Mouse (Mus musculus) kidney, postnatal 0 days (tissue): ENCODE measurements around the gene Misp. TPM values are rescaled to one million over a fixed set of nuclear protein-coding genes. Genes with fewer than 3 reads are reported as not detected.

Experiments used
- ATAC-seq: fragments of 200-750 bp; cut with Nextera tagmentation; replicated peaks from 2 replicates; pipeline ENCODE4 v1.8.0; 2017; ENCODE audit warnings: low read depth, moderate number of reproducible peaks, moderate TSS enrichment, moderate library complexity; ENCODE audit not compliant: low FRiP score
- DNase-seq: peaks from one replicate; pipeline ENCODE4 v3.0.0-alpha.2; 2016; ENCODE audit warnings: low spot score
- H3K27ac ChIP-seq: fragments of 300-500 bp; sonication (generic); 2 replicates; pipeline ENCODE4 v1.5.1; 2014; ENCODE audit warnings: mild to moderate bottlenecking
- H3K27me3 ChIP-seq: fragments of 300-500 bp; sonication (generic); 2 replicates; pipeline ENCODE4 v1.6.1; 2014; ENCODE audit warnings: low read length, mixed read lengths; ENCODE audit not compliant: insufficient read depth
- H3K36me3 ChIP-seq: fragments of 300-500 bp; sonication (generic); 2 replicates; pipeline ENCODE4 v1.6.1; 2014; ENCODE audit warnings: low read length, mixed read lengths; ENCODE audit not compliant: insufficient read depth
- H3K4me1 ChIP-seq: fragments of 300-500 bp; sonication (generic); replicated peaks from 2 replicates; pipeline ENCODE4 v1.6.1; 2014; ENCODE audit warnings: antibody characterized with exemption, low read length, mixed read lengths; ENCODE audit not compliant: insufficient read depth
- H3K4me2 ChIP-seq: fragments of 300-500 bp; sonication (generic); 2 replicates; pipeline ENCODE4 v1.6.1; 2014; ENCODE audit warnings: mild to moderate bottlenecking, low read length, moderate library complexity, mixed read lengths
- H3K4me3 ChIP-seq: fragments of 300-500 bp; sonication (generic); replicated peaks from 2 replicates; pipeline ENCODE4 v1.5.1; 2014; ENCODE audit warnings: low read depth, low read length
- H3K9ac ChIP-seq: fragments of 300-500 bp; sonication (generic); 2 replicates; pipeline ENCODE4 v1.6.1; 2014; ENCODE audit warnings: low read depth, low read length
- H3K9me3 ChIP-seq: fragments of 300-500 bp; sonication (generic); replicated peaks from 2 replicates; pipeline ENCODE4 v1.6.1; 2016; ENCODE audit warnings: low read length, inconsistent platforms, mixed read lengths
- CTCF ChIP-seq: IDR thresholded peaks from 2 replicates; pipeline ENCODE4 v1.5.1; 2016; ENCODE audit warnings: antibody characterized with exemption, low read depth, mild to moderate bottlenecking, moderate library complexity
- WGBS: fragments of 180-500 bp; shearing (Covaris S2); extraction: QIAGEN DNeasy Blood & Tissue Kit; methylation state at CpG from one replicate; pipeline ENCODE4 v1.1.7; 2014; 5-methylcytosine and 5-hydroxymethylcytosine counted together
- polyA plus RNA-seq: library from polyadenylated mRNA; unstranded; fragments of >200 nt; fragmentation: Nextera tagmentation; extraction: Ambion mirVana; gene quantifications from 2 replicates; pipeline ENCODE4 v1.2.1, GENCODE M21; 2015

The Misp gene
- polyA plus RNA-seq, 1 experiment from 2014 or later = 24.8 TPM

DNA sequence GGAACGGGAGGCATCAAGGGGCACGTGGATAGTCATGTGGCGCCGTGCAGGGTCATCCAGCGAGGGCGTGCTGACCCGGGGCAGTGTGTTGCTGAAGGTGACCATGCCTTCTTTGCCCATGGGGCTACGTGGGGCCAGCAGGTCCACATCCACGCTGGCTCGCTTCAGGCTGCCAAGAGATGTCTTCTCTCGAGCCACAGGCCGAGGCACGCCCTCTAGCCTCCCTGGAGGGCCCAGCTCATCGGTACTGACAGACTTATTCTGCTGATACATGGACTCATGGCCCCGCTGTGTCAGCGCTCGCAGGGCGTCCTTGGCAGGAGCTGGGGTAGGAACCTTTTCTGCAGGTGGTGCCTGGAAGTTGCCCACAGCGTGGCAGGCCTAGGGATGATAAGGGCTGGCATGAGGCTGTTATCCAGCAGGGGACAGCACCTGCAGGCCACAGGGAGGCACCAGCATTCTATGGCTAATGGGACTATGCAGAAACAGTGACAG lies 45.1 kb downstream of the Misp start:
- WGBS = 67% methylated on average over 19 of the region's 19 CpGs
- Histone ChIP-seq H3K36me3 (peaks cover 31% of the 10 kb centered on the region), H3K4me2 (no peak overlapping the region), H3K9ac (no peak overlapping the region), H3K4me1 (peaks cover 4% of the 10 kb centered on the region; the same call in 1 of the 2 replicates), H3K9me3 (no peaks in the 10 kb centered on the region), H3K27me3 (no peaks in the 10 kb centered on the region), H3K27ac (peak overlapping the region; percentile 21; the same call in 1 of the 2 replicates), H3K4me3 (no peak overlapping the region)
- DNase-seq (no peak), ATAC-seq (peak; percentile 16; the same call in 1 of the 2 replicates)
- peak; percentile 75 for TF ChIP-seq CTCF

GRCm38 (mm10) chr10:79866601-79867000 lies 45.8 kb downstream of the Misp start:
- Histone ChIP-seq H3K4me1 (no peaks in the 10 kb centered on the region; the same call in 1 of the 2 replicates), H3K9ac (no peak overlapping the region), H3K36me3 (peaks cover 27% of the 10 kb centered on the region), H3K9me3 (no peaks in the 10 kb centered on the region), H3K4me3 (no peak overlapping the region), H3K4me2 (no peak overlapping the region), H3K27ac (no peak overlapping the region), H3K27me3 (no peaks in the 10 kb centered on the region)
- WGBS = 67% methylated on average over 11 of the region's 11 CpGs
- TF ChIP-seq CTCF = no peak
- DNase-seq (no peak), ATAC-seq (no peak)

DNA sequence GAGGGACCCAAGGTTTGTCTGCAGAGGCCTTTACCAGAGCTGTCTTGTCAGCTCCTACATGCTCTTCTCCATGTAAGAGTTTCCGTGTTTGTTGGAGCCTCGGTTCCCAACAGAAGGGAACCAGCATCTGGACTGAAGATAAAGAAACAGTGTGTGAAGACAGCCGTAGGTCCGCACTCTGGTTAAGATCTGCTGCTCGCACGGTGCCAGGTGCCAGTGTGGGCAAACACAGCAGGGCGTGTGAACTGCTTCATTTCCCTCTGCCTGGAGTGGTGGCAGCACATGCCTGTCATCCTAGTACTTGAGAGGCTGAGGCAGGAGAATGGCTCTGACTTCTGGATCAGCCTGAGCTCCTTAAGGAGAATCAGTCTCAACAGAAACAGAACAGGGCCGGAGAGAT lies 51.1 kb downstream of the Misp start:
- Histone ChIP-seq H3K27me3 (no peaks in the 10 kb centered on the region), H3K27ac (no peak overlapping the region), H3K36me3 (0 out of 2 replicates have a peak, but pooled peaks cover 3% of the 10 kb centered on the region), H3K4me2 (no peak overlapping the region), H3K9me3 (no peaks in the 10 kb centered on the region), H3K4me1 (peaks cover 11% of the 10 kb centered on the region; the same call in 1 of the 2 replicates), H3K9ac (no peak overlapping the region), H3K4me3 (no peak overlapping the region)
- WGBS = 95% methylated on average over 8 of the region's 8 CpGs
- DNase-seq (no peak), ATAC-seq (no peak)
- TF ChIP-seq CTCF = no peak

DNA sequence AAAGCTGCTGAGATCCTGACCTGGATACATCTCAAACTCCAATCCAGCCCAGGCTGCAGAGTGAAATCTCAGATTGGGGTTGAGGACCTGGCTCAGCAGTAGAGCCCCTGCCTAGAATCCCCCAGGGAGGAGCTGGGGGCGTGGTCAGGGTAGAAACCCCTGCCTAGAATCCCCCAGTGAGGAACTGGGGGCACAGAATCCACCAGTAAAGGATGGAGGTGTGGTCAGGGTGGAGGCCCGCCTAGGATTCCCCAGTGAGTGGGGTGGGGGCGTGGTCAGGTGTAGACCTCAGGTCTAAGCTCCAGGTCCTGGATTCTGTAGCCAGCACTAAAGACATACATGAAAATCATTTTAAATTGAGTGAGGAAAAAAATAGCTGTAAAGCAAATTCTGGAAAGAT lies 52.1 kb downstream of the Misp start:
- Histone ChIP-seq H3K4me2 (peak overlapping the region; percentile 97; the same call in 1 of the 2 replicates), H3K4me1 (peaks cover 18% of the 10 kb centered on the region), H3K9me3 (no peaks in the 10 kb centered on the region), H3K4me3 (0 out of 2 replicates have a peak overlapping the region, but pooled peaks have one; percentile 7), H3K27ac (no peak overlapping the region), H3K36me3 (0 out of 2 replicates have a peak, but pooled peaks cover 3% of the 10 kb centered on the region), H3K27me3 (no peaks in the 10 kb centered on the region), H3K9ac (no peak overlapping the region)
- no peak for TF ChIP-seq CTCF
- WGBS = 53% methylated on average over 3 of the region's 3 CpGs
- DNase-seq (no peak), ATAC-seq (no peak)

DNA sequence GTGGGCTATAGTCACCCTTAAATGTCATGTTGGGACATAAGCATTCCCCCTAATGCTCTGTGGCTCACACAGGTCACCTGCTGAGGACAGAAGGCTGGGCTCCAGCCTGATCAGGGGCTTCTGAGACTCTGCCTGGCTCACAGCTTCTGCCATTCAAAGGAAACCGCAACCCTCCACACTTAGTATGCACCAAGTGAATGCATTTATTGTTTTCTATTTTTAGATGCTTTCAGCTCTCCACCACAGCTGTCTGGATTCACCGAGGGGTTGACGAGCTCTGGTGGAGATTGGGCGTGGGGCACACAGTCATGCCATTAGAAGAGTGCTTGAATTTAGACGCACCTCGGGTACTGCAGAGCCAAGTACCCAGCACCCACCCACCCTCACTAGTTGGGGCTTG lies 52.5 kb downstream of the Misp start:
- TF ChIP-seq CTCF = no peak
- DNase-seq = no peak
- no peak overlapping the region for H3K27ac ChIP-seq

DNA sequence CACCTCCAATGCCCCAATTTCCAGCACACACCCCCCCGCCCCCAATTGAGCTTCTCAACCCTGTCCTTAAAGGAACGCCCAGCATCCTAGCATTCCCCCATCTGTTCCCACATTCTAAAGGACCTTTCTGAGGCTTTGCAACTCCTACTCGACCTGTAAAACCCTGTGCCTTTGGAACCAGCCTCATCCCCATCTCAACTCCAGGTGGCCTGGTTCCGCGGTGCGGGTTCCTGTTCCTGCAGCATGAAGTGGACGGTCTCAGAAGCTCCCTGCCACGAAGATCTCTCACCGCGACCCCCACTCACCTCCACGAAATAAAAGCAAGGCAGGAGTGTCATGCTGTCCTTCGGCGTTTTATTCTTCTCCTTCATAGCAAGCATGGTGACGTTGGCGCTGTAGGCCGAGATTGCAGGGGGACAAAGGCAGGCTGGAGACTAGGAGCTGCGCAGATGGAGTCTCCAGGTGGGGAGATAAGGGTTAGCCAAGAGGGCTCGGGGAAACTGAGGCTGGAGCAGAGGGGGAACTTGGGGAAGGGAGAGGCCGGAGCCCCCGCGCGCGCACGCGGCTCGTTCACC lies 53.0 kb downstream of the Misp start:
- DNase-seq (no peak), ATAC-seq (no peak)
- Histone ChIP-seq H3K9ac (peak overlapping the region; percentile 79), H3K36me3 (0 out of 2 replicates have a peak, but pooled peaks cover 3% of the 10 kb centered on the region), H3K9me3 (no peaks in the 10 kb centered on the region), H3K4me3 (peak overlapping the region; percentile 69), H3K4me1 (peaks cover 21% of the 10 kb centered on the region), H3K27me3 (no peaks in the 10 kb centered on the region), H3K4me2 (peak overlapping the region; percentile 97), H3K27ac (peak overlapping the region; percentile 50; the same call in 1 of the 2 replicates)
- TF ChIP-seq CTCF = no peak
- 3% methylated on average over 26 of the region's 26 CpGs for WGBS

More for the DNA sequence above, 52.5 kb downstream of the Misp start:
- ATAC-seq = no peak
- H3K4me2 ChIP-seq = peak overlapping the region; percentile 97
- H3K9me3 ChIP-seq = no peaks in the 10 kb centered on the region
- H3K9ac ChIP-seq = peak overlapping the region; percentile 79
- WGBS = 11% methylated on average over 6 of the region's 6 CpGs
- H3K27me3 ChIP-seq = no peaks in the 10 kb centered on the region
- 0 out of 2 replicates have a peak, but pooled peaks cover 3% of the 10 kb centered on the region for H3K36me3 ChIP-seq
- peak overlapping the region; percentile 69; the same call in 1 of the 2 replicates for H3K4me3 ChIP-seq
- peaks cover 21% of the 10 kb centered on the region for H3K4me1 ChIP-seq
